Mouse (Mus musculus) midbrain, embryonic 10.5 days (tissue): ENCODE measurements around the gene B4galnt4. TPM values are rescaled to one million over a fixed set of nuclear protein-coding genes. Genes with fewer than 3 reads are reported as not detected.
"Not testable (repeated sequence)": the region's sequence is repeated elsewhere in the genome, so short reads cannot be mapped to it uniquely, and the experiment has no call there.

Experiments
- DNase-seq: peaks from one replicate; pipeline ENCODE4 v3.0.0-alpha.2; 2017; ENCODE audit warnings: low spot score
- H3K27ac ChIP-seq: fragments of 300-500 bp; sonication (generic); replicated peaks from 2 replicates; pipeline ENCODE4 v1.5.1; 2016; ENCODE audit warnings: mild to moderate bottlenecking
- H3K27me3 ChIP-seq: fragments of 300-500 bp; sonication (generic); 2 replicates; pipeline ENCODE4 v1.6.1; 2016; ENCODE audit warnings: low read depth, mild to moderate bottlenecking; ENCODE audit not compliant: poor library complexity, severe bottlenecking
- H3K36me3 ChIP-seq: fragments of 300-500 bp; sonication (generic); 2 replicates; pipeline ENCODE4 v1.6.1; 2016; ENCODE audit warnings: mild to moderate bottlenecking, moderate library complexity
- H3K4me1 ChIP-seq: fragments of 300-500 bp; sonication (generic); 2 replicates; pipeline ENCODE4 v1.6.1; 2016
- H3K4me3 ChIP-seq: fragments of 300-500 bp; sonication (generic); 2 replicates; pipeline ENCODE4 v1.5.1; 2016; ENCODE audit warnings: mild to moderate bottlenecking, moderate library complexity
- H3K9me3 ChIP-seq: fragments of 300-500 bp; sonication (generic); replicated peaks from 2 replicates; pipeline ENCODE4 v1.6.1; 2016; ENCODE audit warnings: mild to moderate bottlenecking
- WGBS: fragments of 180-500 bp; shearing (Covaris S2); methylation state at CpG from one replicate; pipeline ENCODE4 v1.1.7; 2016; 5-methylcytosine and 5-hydroxymethylcytosine counted together
- polyA plus RNA-seq: library from polyadenylated mRNA; unstranded; fragments of >200 nt; fragmentation: Nextera tagmentation; extraction: Ambion mirVana; gene quantifications from 2 replicates; pipeline ENCODE4 v1.2.1, GENCODE M21; 2016

The B4galnt4 gene
- polyA plus RNA-seq = 26.8 and 29.4 TPM in 2 replicates

DNA sequence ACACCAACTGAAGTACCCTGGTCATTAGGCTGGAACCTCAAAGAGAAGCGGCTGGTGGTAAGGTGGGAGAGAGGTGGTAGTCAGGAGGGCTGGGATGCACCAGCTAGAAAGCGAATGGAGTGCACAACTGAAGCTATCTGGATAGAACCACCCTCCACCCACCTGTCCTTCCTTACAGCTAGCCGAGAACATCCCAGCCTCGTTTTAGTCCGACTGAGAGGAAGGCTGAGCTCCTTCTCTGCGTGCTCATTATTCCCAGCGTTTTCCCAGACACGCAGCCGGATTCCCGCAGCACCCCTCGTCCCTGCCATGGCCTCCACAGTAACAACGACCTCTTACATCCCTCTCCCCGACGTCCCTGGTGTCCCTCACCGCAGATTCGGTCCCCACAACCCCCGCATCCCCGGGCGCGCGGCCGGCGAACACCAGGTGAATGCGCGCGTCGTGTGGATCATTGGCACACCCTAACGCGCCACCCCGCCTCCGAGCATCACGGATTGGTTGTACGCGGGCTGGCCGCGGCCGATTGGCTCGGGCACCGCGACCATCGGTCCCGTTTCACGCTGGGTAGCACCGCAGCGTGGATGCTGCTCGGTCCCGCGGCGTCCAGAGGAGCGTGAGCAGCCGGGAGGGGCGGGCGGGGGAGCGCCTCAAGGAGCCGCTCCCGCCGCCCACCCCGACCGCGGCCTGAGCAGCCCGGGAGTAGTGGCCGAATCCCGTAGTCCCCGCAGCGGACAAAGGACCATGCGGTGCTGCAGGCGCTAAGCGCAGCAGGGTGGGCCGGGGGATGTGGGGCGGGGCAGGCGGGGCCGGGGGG lies at the start of gene B4galnt4:
B4galnt4 (plus strand) TSS at position 679 of the 817 bp plus-strand sequence.
- peaks cover 38% of the 10 kb centered on the region for H3K4me1 ChIP-seq
- peaks cover 58% of the 10 kb centered on the region for H3K36me3 ChIP-seq
- WGBS = 1% methylated on average over 72 of the region's 72 CpGs
- H3K4me3 ChIP-seq = peak within 1 kb of the TSS; percentile 91
- H3K27ac ChIP-seq = peak within 1 kb of the TSS; percentile 98
- DNase-seq = peak; percentile 89
- H3K27me3 ChIP-seq = peaks cover 14% of the 10 kb centered on the region; the same call in 1 of the 2 replicates
- 0 out of 2 replicates have a peak, but pooled peaks cover 3% of the 10 kb centered on the region for H3K9me3 ChIP-seq

DNA sequence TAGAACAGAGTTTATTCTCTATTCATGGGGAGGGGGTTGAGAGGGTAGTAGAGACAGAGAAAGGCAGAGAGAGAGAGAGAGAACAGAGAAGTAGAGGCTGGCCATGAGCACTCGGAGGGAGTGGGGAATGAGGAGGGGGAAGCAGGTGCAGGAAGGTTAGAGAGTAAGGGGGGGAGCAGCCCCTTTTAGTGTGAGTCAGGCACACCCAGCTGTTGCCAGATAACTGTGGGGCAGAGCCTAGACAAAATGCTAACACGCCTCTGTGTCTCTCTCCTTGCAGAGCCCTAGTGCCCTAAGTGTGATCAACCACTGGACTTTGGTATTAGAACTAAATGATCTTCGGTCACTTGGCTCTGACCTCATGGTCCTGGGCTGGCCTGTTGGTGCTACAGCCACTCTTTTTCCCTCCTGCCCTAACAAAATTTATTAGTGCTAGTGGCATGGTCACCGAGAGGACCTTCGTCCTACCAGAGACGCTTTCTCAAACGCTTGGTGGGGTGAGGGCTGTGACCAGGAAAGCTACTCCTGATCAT lies 49.6 kb upstream of the B4galnt4 start:
- H3K9me3 ChIP-seq = no peaks in the 10 kb centered on the region
- H3K36me3 ChIP-seq = no peaks in the 10 kb centered on the region
- peak overlapping the region; percentile 39; the same call in 1 of the 2 replicates for H3K27ac ChIP-seq
- 89% methylated on average over 7 of the region's 7 CpGs for WGBS
- H3K4me3 ChIP-seq = no peak overlapping the region
- no peak for DNase-seq
- peaks cover 27% of the 10 kb centered on the region for H3K4me1 ChIP-seq
- H3K27me3 ChIP-seq = peaks cover 13% of the 10 kb centered on the region

DNA sequence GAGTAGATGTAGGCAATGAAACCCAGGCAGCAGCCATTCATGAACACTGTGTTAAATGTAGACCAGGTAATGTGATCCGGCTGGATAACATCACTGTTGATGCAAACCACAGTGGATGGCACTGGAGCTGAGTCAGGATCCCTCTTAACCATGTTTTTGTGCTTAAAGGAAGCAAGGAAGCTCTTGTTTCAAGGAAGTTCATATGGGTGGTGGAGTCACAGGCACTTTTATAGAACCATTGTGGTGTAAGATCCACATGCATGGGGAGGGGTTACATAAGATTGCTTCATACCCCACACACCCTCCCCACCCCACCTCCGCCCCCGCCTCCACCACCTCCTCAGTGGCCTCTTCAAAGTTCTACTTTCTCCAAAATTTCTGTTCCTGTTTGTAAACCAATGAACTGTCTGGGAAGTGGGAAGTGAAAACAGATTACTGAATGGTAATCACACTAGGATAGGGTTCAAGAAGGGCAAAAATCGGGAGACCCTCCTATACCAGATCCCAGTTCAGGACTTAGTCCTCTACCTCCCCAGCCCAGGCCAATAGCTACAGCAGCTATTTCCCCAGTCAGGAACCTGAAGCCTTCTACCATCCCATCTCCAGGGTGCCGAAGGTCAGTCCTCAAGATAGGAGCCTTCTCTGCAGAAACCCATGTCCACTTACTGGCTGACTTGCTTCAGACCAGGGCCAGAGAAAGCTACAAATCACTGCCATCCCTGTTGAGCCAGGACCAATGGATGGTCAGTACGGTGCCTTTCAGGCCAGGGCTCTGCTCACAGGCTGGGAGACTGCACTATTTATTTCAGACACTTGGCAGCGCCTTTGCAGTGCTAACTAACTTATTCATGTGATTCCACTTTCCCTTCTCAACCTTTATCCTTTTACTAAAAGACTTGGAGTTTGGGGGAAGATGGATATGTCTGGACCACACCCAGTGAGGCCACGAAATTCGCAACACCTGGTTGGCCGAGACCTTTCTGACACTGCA lies 43.9 kb upstream of the B4galnt4 start:
- no peaks in the 10 kb centered on the region for H3K27me3 ChIP-seq
- H3K36me3 ChIP-seq = no peaks in the 10 kb centered on the region
- H3K4me3 ChIP-seq = no peak overlapping the region
- DNase-seq = no peak
- 89% methylated on average over 10 of the region's 10 CpGs for WGBS
- no peak overlapping the region for H3K27ac ChIP-seq
- no peaks in the 10 kb centered on the region for H3K9me3 ChIP-seq
- H3K4me1 ChIP-seq = no peaks in the 10 kb centered on the region

DNA sequence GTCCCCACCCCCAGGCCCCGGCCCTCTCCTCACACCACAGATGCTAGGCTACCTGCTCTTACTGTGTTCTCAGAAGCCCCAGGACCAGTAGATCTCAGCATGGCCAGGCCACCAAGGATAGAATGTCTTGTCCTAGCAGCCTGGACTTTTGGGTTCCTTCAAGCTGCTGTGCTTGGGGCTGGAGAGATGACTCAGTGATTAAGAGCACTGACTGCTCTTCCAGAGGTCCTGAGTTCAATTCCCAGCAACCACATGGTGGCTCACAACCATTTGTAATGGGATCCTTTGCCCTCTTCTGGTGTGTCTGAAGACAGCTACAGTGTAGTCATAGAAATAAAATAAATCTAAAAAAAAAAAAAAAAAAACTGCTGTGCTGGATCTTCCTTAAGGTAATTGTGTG lies 43.1 kb upstream of the B4galnt4 start, which contains the start of gene Ifitm6:
Ifitm6 (minus strand) TSS at position 101 of the 400 bp plus-strand sequence.
- not testable (repeated sequence) for H3K4me1 ChIP-seq, H3K4me3 ChIP-seq, H3K9me3 ChIP-seq, H3K27me3 ChIP-seq, H3K27ac ChIP-seq, DNase-seq, H3K36me3 ChIP-seq
- WGBS = 88% methylated on average over 1 of the region's 1 CpGs

DNA sequence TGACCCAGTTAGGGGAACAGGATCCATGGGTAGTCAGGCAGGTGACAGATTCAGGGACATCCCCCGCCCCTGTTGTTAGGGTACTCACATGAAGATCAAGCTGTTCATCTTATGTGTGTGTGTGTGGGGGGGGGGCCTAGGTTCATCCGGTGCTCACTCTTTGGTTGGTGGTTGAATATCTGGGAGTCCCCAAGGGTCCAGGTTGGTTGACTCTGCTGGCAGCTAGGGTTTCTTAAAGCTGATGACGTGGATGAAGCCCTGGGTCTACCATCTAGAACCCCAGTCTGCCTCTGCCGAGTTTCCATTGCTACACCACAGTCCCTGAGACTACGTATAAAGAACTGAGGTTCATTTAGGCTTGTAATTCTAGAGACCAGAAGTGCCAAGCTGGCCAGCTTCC lies 41.9 kb upstream of the B4galnt4 start:
- Histone ChIP-seq H3K4me1 (no peaks in the 10 kb centered on the region), H3K27ac (no peak overlapping the region), H3K4me3 (no peak overlapping the region), H3K27me3 (no peaks in the 10 kb centered on the region), H3K9me3 (no peaks in the 10 kb centered on the region), H3K36me3 (no peaks in the 10 kb centered on the region)
- DNase-seq = no peak
- 94% methylated on average over 5 of the region's 5 CpGs for WGBS

DNA sequence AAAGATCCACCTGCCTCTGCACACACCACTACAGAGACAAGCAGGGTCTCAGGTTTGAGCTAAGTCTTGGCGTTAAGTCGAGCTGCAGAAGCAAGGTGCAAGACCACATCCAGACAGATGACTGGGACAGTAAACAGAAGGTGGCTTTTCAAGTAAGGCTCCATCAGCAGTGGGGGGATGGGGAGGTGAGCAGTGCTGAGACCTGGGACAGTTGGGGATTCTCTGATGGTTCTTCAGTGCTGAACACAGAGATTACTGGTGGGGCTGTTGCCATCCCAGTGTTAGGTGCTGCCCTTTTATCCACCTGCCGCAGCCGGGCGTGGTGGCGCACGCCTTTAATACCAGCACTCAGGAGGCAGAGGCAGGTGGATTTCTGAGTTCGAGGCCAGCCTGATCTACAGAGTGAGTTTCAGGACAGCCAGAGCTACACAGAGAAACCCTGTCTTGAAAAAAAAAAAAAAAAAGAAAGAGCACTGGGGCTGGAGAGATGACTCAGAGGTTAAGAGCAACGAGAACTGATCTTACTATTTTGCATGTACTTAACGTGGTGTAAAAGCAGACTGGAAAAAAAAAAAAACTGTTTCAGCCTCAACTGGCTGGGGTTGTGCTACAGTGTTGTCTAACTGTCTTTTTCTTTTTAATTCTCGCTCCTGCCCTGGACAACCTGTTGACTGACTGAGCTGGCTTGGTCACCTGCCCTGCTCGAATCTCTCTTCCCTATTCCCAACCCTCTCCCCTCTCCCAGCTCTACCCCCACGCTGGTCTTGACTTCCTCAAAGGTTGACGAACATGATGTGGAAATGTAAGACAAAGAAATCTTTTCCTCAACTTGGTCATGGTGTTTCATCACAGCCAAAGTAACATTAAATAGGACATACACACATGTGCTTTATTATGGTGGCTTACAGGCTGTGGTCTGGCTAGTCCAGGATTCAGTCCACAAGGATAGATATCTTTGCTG lies 39.1 kb upstream of the B4galnt4 start:
- no peaks in the 10 kb centered on the region for H3K9me3 ChIP-seq
- H3K36me3 ChIP-seq = no peaks in the 10 kb centered on the region
- H3K27me3 ChIP-seq = no peaks in the 10 kb centered on the region
- no peak overlapping the region for H3K4me3 ChIP-seq
- WGBS = 89% methylated on average over 14 of the region's 14 CpGs
- no peak for DNase-seq
- no peak overlapping the region for H3K27ac ChIP-seq
- H3K4me1 ChIP-seq = peaks cover 21% of the 10 kb centered on the region

DNA sequence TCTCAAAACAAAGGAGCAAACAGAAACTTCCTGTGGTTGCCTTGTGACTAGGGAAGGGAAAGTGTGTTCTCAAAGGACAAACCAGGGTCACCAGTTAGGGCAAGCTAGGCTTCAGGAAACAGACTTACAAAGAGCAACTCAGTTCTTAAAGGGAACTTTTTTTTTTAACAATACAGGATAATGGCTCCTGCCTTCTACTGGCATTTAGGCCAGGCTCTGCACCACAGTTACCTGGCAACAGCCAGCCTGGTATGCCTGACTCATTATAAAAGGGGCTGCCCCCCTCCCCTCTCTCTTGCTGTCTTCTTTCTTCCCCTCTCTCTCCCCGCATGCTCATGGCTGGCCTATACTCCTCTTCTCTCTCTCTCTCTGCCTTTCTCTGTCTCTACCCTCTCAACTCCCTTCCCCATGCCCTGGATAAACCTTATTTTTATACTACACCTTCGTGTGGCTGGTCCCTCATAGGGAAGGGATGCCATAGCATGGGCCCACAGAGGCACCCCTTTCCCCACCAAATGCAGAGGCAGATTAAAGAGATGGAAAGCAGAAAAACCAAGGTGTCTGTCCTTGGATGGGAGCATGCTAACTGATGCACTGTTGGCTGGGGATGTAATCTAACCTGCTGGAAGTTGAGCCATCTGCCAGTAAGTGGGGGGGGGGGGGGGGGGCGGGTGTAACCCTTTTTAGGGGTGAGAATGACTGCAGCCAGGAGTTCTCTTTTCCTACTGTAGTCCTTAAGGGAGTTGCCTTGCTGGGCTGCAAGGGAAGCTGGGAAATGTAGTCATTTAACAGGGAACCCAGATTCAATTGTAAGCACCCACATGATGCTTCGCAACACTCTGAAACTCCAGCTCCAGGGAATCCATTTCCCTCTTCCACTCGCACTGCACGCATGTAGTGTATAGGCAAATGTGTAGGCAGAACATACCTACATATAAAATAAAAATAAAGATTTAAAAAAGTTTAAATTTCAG lies 35.8 kb upstream of the B4galnt4 start:
- Histone ChIP-seq H3K4me3 (peak overlapping the region; percentile 33), H3K9me3 (no peaks in the 10 kb centered on the region)

DNA sequence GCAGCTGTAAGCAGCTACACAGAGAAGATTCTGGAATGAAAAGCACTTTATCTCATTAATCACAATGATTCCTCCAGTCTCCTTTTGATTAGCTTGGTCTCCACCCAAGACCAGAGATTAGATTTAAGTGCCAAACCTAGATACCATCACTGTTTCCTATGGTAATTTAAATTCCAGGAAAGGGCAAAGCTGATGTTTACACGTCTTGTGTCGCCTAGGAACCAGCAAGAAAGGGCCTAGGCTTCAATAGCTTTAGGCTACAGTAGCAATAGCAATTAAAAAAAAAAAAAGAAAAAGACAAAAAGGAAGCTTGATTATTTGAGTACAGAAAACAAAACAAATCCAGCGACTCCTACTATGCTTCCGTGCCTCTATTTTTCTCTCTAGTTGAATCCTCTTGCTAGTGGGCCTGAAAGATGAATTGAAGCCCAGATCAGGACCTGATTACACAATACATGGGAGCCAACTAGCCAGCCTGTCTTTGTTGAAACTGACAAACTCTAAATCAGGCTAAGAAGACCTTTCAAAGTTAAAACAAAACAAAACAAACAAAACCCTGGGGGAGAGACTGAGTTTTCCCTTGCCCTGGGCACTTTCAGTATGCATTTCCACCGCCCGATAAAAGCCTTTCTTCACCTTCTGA lies 34.7 kb upstream of the B4galnt4 start:
- Histone ChIP-seq H3K9me3 (no peaks in the 10 kb centered on the region), H3K4me3 (peak overlapping the region; percentile 33; the same call in 1 of the 2 replicates), H3K36me3 (no peaks in the 10 kb centered on the region), H3K27ac (peak overlapping the region; percentile 93), H3K4me1 (peaks cover 22% of the 10 kb centered on the region), H3K27me3 (no peaks in the 10 kb centered on the region)
- no peak for DNase-seq
- 15% methylated on average over 6 of the region's 6 CpGs for WGBS

More for the DNA sequence above, 35.8 kb upstream of the B4galnt4 start:
- Histone ChIP-seq H3K27me3 (no peaks in the 10 kb centered on the region), H3K27ac (peak overlapping the region; percentile 93), H3K36me3 (no peaks in the 10 kb centered on the region), H3K4me1 (peaks cover 22% of the 10 kb centered on the region)
- DNase-seq = peak; percentile 72
- 18% methylated on average over 6 of the region's 6 CpGs for WGBS

DNA sequence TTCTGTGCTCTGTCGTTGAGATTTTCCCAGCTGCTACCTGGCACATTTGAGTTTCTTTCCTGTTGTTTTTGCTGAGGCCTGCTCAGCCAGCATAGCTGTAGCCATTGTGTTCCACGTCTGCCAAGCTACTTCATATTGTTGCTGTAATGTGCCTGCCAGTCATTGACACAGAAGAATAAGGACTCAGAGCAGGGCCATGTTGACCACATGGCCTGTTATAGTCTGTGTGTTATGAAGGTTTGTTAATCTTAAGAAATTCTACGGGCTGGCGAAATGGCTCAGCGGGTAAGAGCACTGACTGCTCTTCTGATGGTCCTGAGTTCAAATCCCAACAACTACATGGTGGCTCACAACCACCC lies 34.2 kb upstream of the B4galnt4 start:
- peaks cover 22% of the 10 kb centered on the region for H3K4me1 ChIP-seq
- peak overlapping the region; percentile 93 for H3K27ac ChIP-seq
- DNase-seq = no peak
- 0 out of 2 replicates have a peak overlapping the region, but pooled peaks have one; percentile 14 for H3K4me3 ChIP-seq
- H3K27me3 ChIP-seq = no peaks in the 10 kb centered on the region
- H3K36me3 ChIP-seq = no peaks in the 10 kb centered on the region
- H3K9me3 ChIP-seq = no peaks in the 10 kb centered on the region
- WGBS = 57% methylated on average over 5 of the region's 5 CpGs

DNA sequence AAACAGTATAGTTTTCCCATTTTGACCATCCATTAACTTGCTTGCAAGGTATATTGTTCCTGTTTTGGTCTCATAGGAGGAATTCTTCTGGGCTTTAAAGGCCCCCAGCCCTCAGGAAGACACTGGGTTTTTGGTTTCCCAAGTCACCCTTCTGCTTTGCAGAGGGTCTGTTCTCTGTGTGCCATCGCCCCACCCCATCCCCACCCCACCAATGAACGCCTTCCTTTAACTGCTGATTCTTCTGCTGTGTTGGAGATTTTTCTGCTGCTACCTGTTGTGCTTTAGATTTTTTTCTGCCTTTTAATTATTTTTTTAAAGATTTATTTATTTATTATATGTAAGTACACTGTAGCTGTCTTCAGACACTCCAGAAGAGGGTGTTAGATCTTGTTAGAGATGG lies 32.1 kb upstream of the B4galnt4 start, which contains the start of gene Gm17387:
Gm17387 (plus strand) TSS at position 301 of the 400 bp plus-strand sequence.
- no peaks in the 10 kb centered on the region for H3K9me3 ChIP-seq
- H3K27ac ChIP-seq = no peak within 1 kb of the TSS
- H3K27me3 ChIP-seq = no peaks in the 10 kb centered on the region
- DNase-seq = no peak
- H3K4me3 ChIP-seq = no peak within 1 kb of the TSS
- peaks cover 22% of the 10 kb centered on the region for H3K4me1 ChIP-seq
- no peaks in the 10 kb centered on the region for H3K36me3 ChIP-seq
- 87% methylated on average over 2 of the region's 2 CpGs for WGBS
